Mouse (Mus musculus) midbrain, embryonic 10.5 days (tissue): ENCODE results near the gene Nbas. TPM values are rescaled to one million over a fixed set of nuclear protein-coding genes. Genes with fewer than 3 reads are reported as not detected.

Experiments
- DNase-seq: peaks from one replicate; pipeline ENCODE4 v3.0.0-alpha.2; 2017; ENCODE audit warnings: low spot score
- H3K27ac ChIP-seq: fragments of 300-500 bp; sonication (generic); replicated peaks from 2 replicates; pipeline ENCODE4 v1.5.1; 2016; ENCODE audit warnings: mild to moderate bottlenecking
- H3K27me3 ChIP-seq: fragments of 300-500 bp; sonication (generic); 2 replicates; pipeline ENCODE4 v1.6.1; 2016; ENCODE audit warnings: low read depth, mild to moderate bottlenecking; ENCODE audit not compliant: poor library complexity, severe bottlenecking
- H3K36me3 ChIP-seq: fragments of 300-500 bp; sonication (generic); 2 replicates; pipeline ENCODE4 v1.6.1; 2016; ENCODE audit warnings: mild to moderate bottlenecking, moderate library complexity
- H3K4me1 ChIP-seq: fragments of 300-500 bp; sonication (generic); 2 replicates; pipeline ENCODE4 v1.6.1; 2016
- H3K4me3 ChIP-seq: fragments of 300-500 bp; sonication (generic); 2 replicates; pipeline ENCODE4 v1.5.1; 2016; ENCODE audit warnings: mild to moderate bottlenecking, moderate library complexity
- H3K9me3 ChIP-seq: fragments of 300-500 bp; sonication (generic); replicated peaks from 2 replicates; pipeline ENCODE4 v1.6.1; 2016; ENCODE audit warnings: mild to moderate bottlenecking
- WGBS: fragments of 180-500 bp; shearing (Covaris S2); methylation state at CpG from one replicate; pipeline ENCODE4 v1.1.7; 2016; 5-methylcytosine and 5-hydroxymethylcytosine counted together
- polyA plus RNA-seq: library from polyadenylated mRNA; unstranded; fragments of >200 nt; fragmentation: Nextera tagmentation; extraction: Ambion mirVana; gene quantifications from 2 replicates; pipeline ENCODE4 v1.2.1, GENCODE M21; 2016

The Nbas gene
- polyA plus RNA-seq, 1 experiment from 2014 or later, result 13.3 TPM

DNA sequence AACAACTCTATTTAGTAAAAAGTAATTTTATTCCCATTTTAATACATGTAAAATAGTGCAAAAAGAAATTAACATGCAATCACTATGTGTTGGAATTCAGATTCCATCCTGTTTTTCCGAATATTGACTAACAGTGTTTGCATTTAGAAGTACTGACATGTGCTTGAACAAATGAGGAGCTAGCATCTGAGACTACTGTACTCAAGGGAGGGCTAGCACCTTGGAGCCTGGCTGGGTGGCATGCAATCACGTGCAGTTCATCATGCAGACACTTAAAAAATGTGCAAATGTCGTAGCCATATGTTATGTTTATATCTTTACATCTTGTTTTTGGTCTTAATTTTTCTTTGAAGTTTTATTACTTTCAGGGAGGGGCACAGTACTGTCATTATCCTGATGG lies 45.5 kb downstream of the Nbas start:
- Histone ChIP-seq H3K4me3 (no peak overlapping the region), H3K27ac (no peak overlapping the region), H3K27me3 (no peaks in the 10 kb centered on the region), H3K9me3 (no peaks in the 10 kb centered on the region), H3K36me3 (peaks cover 19% of the 10 kb centered on the region), H3K4me1 (no peaks in the 10 kb centered on the region)
- DNase-seq, result no peak
- WGBS, result 93% methylated on average over 3 of the region's 3 CpGs

DNA sequence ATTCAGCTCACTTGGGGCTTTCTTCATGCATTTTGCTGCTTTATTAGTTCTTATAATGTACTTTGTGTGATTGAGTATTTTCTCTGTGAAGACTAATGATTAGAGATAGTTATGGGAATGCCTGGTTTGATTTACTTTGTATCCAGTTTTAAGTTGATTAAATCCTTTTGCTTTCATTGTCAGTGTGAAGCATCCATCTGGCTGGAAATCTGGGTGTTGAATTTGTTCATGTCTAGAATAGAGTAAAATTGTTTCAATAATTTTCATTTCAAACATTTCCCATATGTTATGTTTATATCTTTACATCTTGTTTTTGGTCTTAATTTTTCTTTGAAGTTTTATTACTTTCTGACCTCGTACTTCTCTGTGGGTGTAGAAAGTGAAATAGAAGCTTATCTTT lies 46.1 kb downstream of the Nbas start:
- Histone ChIP-seq H3K9me3 (no peaks in the 10 kb centered on the region), H3K36me3 (peaks cover 16% of the 10 kb centered on the region), H3K4me1 (no peaks in the 10 kb centered on the region), H3K4me3 (no peak overlapping the region), H3K27ac (no peak overlapping the region), H3K27me3 (no peaks in the 10 kb centered on the region)
- no peak for DNase-seq
- 89% methylated on average over 1 of the region's 1 CpGs for WGBS

DNA sequence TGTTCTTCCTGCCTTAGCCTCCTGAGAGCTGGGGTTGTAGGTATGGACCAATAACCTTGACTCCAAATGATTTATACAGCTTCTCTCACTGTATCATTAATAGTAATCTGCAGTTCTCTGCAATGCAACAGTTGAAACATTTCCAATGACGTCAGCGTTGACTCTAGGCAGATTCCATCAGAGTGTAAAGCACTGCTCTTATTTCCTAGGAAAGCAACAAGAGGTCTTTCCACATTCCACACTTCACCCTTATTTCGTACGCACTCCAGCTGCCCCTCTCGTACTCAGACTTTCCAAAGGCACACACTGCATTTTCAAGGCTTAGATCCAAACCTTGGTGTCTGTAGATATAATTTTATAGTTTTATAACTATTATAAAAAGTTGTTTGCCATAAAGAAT lies 73.6 kb downstream of the Nbas start:
- WGBS, result 94% methylated on average over 5 of the region's 5 CpGs
- DNase-seq, result no peak

DNA sequence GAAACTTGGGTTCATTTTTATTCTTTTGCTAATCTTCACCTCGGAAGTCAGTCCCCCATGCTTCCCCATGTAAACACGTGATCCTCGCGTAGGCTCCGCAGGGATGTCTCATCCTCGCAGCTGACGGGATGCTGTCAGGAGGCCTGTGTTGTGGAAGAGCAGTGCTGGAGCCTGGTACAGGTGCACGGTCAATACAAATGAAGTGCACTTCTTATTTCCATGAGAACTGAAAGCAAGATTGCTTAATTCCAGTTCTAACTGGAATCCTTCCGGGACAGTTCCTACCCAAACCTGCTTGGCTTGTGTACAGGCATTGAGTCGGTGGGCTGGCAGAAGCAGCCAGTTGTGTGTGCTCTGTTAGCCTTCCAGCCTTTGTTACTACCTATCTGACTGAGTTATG lies 87.3 kb downstream of the Nbas start:
- H3K9me3 ChIP-seq, result no peaks in the 10 kb centered on the region
- no peaks in the 10 kb centered on the region for H3K27me3 ChIP-seq
- WGBS, result 92% methylated on average over 10 of the region's 10 CpGs
- no peaks in the 10 kb centered on the region for H3K4me1 ChIP-seq
- peaks cover 10% of the 10 kb centered on the region for H3K36me3 ChIP-seq
- no peak overlapping the region for H3K27ac ChIP-seq
- H3K4me3 ChIP-seq, result no peak overlapping the region
- DNase-seq, result no peak

More for the DNA sequence above, 73.6 kb downstream of the Nbas start:
- peaks cover 26% of the 10 kb centered on the region for H3K36me3 ChIP-seq
- H3K9me3 ChIP-seq, result no peaks in the 10 kb centered on the region
- no peak overlapping the region for H3K27ac ChIP-seq
- H3K4me3 ChIP-seq, result no peak overlapping the region
- H3K4me1 ChIP-seq, result no peaks in the 10 kb centered on the region
- no peaks in the 10 kb centered on the region for H3K27me3 ChIP-seq

DNA sequence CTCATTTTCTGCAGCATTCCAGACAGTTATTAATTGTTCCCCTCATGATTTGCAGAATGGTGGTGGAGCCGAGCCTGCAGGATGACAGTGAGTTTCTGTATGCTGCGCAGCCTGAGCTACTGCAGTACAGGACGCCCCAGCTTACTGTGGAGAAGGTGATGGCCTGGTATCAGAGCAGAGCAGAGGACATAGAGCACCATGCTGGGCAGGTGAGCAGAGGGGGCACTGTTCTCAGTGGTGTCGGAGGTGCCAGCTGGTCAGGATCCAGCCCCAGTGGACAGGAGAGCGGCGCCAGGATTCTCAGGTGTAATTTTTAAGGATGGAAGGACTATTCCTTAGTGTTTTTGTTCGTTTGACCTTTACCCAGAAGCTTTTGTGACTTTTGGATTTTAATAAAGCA lies 87.8 kb downstream of the Nbas start:
- H3K27ac ChIP-seq, result no peak overlapping the region
- H3K9me3 ChIP-seq, result no peaks in the 10 kb centered on the region
- peaks cover 13% of the 10 kb centered on the region for H3K36me3 ChIP-seq
- no peaks in the 10 kb centered on the region for H3K27me3 ChIP-seq
- WGBS, result 94% methylated on average over 7 of the region's 7 CpGs
- DNase-seq, result no peak
- H3K4me1 ChIP-seq, result no peaks in the 10 kb centered on the region
- H3K4me3 ChIP-seq, result no peak overlapping the region

DNA sequence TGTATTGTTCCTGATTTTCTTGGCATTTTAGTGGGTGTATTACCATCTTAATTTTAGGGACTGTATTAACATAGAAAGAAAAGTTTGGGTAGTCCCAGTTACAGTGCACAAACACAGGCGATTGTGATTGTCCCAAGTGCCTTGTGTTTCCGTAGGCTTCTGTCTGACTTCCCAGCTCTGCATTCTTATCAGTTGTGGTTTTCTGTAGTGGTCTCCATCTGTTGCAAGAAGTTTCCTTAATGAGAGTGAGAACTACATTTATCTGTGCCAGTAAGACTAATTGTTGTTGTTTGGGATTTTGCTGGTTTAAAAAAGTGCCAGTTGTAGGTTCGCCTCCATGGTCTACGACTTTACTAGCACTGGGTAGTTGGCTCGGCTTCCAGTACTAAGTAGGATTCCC lies 88.3 kb downstream of the Nbas start:
- WGBS, result 95% methylated on average over 5 of the region's 5 CpGs

DNA sequence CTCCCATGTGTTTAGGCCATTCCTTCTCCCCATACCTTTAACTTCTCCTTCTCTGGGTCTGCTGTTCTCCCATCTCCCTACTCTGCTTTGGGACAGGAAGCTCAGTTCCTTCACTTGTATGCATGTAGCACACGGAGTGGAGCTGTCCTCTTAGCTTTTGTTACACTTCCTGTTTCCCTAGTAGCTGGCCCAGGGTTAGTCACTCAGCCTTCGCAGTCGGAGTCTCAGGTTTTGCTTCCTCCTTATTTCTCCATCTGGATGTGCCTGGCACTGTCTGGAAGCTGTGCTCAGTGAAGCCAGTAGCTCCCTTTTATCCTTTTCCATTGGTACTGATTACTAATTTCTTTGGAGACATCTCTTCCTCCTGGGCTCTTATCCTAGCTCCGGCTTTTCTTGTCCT lies 89.9 kb downstream of the Nbas start:
- H3K4me3 ChIP-seq, result no peak overlapping the region
- no peaks in the 10 kb centered on the region for H3K27me3 ChIP-seq
- no peaks in the 10 kb centered on the region for H3K9me3 ChIP-seq
- peaks cover 33% of the 10 kb centered on the region for H3K36me3 ChIP-seq
- no peaks in the 10 kb centered on the region for H3K4me1 ChIP-seq
- DNase-seq, result no peak
- 82% methylated on average over 4 of the region's 4 CpGs for WGBS
- no peak overlapping the region for H3K27ac ChIP-seq

More for the DNA sequence above, 88.3 kb downstream of the Nbas start:
- no peak for DNase-seq
- no peak overlapping the region for H3K27ac ChIP-seq
- H3K36me3 ChIP-seq, result peaks cover 18% of the 10 kb centered on the region
- H3K27me3 ChIP-seq, result no peaks in the 10 kb centered on the region
- no peaks in the 10 kb centered on the region for H3K9me3 ChIP-seq
- H3K4me1 ChIP-seq, result no peaks in the 10 kb centered on the region
- H3K4me3 ChIP-seq, result no peak overlapping the region

DNA sequence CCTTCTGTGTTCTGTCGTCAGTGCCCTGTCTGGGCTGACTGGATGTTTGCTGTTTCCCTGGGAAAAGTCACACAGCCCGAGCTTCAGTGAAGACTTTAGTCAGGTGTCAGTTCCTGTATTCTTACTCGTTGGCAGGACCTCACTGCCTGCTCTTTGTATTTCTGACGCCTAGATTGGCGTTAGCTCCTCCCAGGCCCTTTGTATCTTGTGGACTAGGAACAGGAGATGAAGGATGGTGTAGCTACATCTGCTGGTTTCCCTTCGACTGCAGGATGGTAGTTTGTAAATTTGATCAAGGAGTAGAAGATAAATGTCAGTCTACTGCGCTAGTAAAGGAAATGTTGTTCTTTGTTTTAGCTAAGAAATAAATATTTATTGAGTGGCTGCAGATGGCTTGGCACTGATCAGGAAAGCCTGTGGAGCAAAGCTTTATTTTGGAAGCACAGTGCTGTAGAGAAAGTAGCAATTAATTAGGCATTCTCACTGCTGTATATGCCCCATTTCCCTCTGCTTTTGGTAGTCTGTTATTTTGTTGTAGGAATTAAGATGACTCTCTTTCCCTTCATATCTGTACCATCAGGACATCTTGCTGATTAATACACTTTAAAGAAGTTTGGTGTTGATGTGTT lies 91.4 kb downstream of the Nbas start:
- H3K4me1 ChIP-seq, result no peaks in the 10 kb centered on the region
- no peaks in the 10 kb centered on the region for H3K9me3 ChIP-seq
- no peak overlapping the region for H3K4me3 ChIP-seq
- H3K27ac ChIP-seq, result no peak overlapping the region
- 55% methylated on average over 7 of the region's 7 CpGs for WGBS
- DNase-seq, result no peak
- peaks cover 33% of the 10 kb centered on the region for H3K36me3 ChIP-seq
- no peaks in the 10 kb centered on the region for H3K27me3 ChIP-seq

DNA sequence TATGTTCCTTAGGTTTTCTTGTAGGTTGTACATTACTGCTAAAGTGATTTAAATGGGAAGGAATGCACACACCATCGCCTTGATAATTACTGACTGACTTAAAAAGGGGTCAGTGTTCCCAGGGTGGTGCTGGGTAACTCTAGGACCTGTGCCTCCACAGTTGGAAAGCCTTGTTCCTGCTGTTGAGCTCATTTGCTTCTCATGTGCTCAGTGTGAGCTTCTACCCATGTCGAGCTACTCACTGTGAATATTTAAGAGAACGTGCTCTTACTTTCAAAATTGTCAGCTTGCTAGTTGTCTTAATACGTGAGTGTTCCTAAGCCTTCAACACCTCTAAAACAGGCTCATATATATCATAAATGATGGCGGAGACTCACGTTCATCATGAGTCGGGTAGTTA lies 112.6 kb downstream of the Nbas start:
- no peak overlapping the region for H3K4me3 ChIP-seq
- no peaks in the 10 kb centered on the region for H3K9me3 ChIP-seq
- 93% methylated on average over 7 of the region's 7 CpGs for WGBS
- no peaks in the 10 kb centered on the region for H3K27me3 ChIP-seq
- no peaks in the 10 kb centered on the region for H3K4me1 ChIP-seq
- H3K36me3 ChIP-seq, result no peaks in the 10 kb centered on the region
- no peak for DNase-seq
- H3K27ac ChIP-seq, result no peak overlapping the region

DNA sequence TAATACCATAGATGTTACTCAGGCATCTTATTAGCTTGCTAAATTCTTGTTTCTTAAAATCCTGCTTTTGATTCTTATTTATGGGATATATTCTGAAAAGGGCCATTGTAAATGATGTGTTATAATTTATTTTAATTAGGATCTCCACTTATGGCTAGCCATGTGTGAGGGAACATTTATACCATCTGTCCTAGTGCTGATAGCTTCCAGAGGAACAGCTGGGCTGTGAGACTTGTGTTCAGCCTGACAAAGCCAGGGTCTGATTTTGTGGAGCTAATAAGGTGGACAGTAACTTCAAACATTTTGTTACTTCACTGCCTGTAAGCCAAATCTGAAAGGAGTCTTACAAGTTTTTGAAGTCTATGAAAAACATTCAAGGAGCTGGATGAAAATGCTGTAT lies 113.1 kb downstream of the Nbas start:
- no peaks in the 10 kb centered on the region for H3K27me3 ChIP-seq
- DNase-seq, result no peak
- no peaks in the 10 kb centered on the region for H3K9me3 ChIP-seq
- H3K36me3 ChIP-seq, result no peaks in the 10 kb centered on the region
- H3K4me1 ChIP-seq, result no peaks in the 10 kb centered on the region
- no peak overlapping the region for H3K4me3 ChIP-seq
- no peak overlapping the region for H3K27ac ChIP-seq

DNA sequence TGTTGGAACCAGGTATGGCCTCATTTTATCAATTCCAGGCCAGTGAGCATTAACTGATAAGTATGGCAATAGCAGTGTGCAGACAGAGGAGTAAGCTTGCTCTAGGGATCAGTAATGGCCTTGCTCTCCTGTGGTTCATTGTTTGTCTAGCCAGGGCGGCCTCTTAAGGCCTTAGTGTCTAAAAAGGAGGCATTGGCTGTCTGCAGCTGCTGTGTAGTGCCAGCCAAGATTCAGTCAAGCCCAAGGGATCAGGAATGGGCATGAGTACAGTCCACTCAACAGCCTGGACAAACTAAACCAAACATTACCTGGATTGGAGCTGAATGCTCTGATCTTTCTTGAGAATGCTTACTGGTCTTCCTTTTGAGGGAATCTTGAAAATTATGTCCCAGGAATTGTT lies 120.7 kb downstream of the Nbas start:
- Histone ChIP-seq H3K9me3 (no peaks in the 10 kb centered on the region), H3K4me1 (no peaks in the 10 kb centered on the region), H3K36me3 (peaks cover 30% of the 10 kb centered on the region), H3K27ac (no peak overlapping the region), H3K4me3 (no peak overlapping the region), H3K27me3 (no peaks in the 10 kb centered on the region)
- no peak for DNase-seq
- 92% methylated on average over 1 of the region's 1 CpGs for WGBS

DNA sequence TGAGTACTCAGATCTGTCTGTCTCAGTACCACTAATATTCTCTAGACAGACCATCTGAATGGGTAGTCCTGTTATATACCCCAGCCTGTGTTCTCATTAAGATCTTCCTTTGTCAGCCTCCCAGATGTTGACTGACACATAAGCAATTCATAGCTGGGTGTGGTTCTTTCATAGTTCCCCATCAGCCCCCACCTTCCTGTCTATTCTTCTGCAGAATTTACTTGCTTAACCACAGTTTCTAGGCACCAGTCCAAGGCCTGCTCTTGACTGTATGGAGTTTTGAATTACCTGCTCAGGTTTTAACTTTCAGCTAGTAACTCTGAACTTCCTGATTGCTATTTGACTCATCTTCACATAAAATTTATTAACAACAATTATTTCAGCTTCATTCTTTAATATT lies 141.3 kb downstream of the Nbas start:
- no peak for DNase-seq
- no peak overlapping the region for H3K4me3 ChIP-seq
- H3K27me3 ChIP-seq, result no peaks in the 10 kb centered on the region
- 0 out of 2 replicates have a peak, but pooled peaks cover 3% of the 10 kb centered on the region for H3K36me3 ChIP-seq
- no peak overlapping the region for H3K27ac ChIP-seq
- no peaks in the 10 kb centered on the region for H3K4me1 ChIP-seq
- no peaks in the 10 kb centered on the region for H3K9me3 ChIP-seq

DNA sequence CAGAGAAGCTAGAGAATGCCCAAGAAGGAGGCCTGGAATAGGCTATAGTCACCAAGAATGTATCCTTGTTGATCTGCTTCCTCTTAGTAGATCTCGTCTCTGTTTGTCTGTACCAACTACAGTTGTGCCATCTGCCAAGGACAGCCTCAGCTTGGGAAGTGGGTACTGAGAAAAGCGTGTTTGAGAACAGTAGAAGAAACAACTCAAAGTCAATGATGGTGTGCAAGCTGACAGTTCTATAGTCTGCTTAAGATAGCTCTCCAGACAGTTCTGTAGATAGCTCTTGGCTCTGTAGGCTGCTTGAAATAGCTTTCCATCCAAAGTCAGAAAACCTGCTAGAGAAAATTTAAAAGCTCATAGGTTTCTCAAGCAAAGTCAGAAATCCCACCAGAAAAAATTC lies 149.7 kb downstream of the Nbas start:
- WGBS, result 90% methylated on average over 2 of the region's 2 CpGs
- Histone ChIP-seq H3K27me3 (no peaks in the 10 kb centered on the region), H3K9me3 (no peaks in the 10 kb centered on the region), H3K4me1 (no peaks in the 10 kb centered on the region), H3K36me3 (peaks cover 18% of the 10 kb centered on the region), H3K27ac (no peak overlapping the region), H3K4me3 (no peak overlapping the region)
- no peak for DNase-seq

DNA sequence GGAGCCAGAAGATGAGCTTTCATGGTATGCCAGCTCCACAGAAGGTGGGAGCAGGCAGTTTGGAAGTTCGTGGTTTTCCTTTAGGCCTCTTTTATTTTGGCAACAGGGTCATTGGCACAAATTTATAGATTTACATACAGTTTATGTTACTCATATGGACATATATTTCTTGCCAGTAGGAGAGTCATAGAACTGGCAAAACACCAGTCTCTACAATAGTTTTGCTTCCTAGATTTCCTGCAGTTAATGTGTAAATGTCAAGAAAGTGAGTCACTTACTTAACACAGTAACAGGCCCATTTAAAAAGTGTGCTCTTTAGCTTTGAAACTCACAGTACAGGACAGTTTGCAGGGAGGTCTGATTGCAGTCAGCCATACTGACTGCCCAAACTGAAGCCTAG lies 161.3 kb downstream of the Nbas start:
- H3K9me3 ChIP-seq, result no peaks in the 10 kb centered on the region; the same call in 1 of the 2 replicates
- H3K27ac ChIP-seq, result no peak overlapping the region
- 93% methylated on average over 1 of the region's 1 CpGs for WGBS
- H3K36me3 ChIP-seq, result peaks cover 16% of the 10 kb centered on the region
- no peaks in the 10 kb centered on the region for H3K27me3 ChIP-seq
- H3K4me1 ChIP-seq, result no peaks in the 10 kb centered on the region
- no peak for DNase-seq
- H3K4me3 ChIP-seq, result no peak overlapping the region
